Mouse (Mus musculus) kidney, adult 9 months (tissue): ENCODE measurements around the gene Armc3.

Source experiments
- DNase-seq: peaks from one replicate; pipeline ENCODE4 v3.0.0; 2022

The Armc3 gene

GRCm38 (mm10) chr2:19353158-19353557 is 154.1 kb downstream of the Armc3 start:
- no peak for DNase-seq
